Mouse (Mus musculus) adrenal gland, adult (tissue): ENCODE measurements around the gene Gpat3.

Experiments used
- DNase-seq, 2 experiments: peaks; one replicate each; pipeline ENCODE4 v3.0.0; 2022 to 2023; ENCODE audit warnings: low spot score in 1 of 2; ENCODE audit not compliant: inconsistent age in 2 of 2

Gpat3 gene

GRCm38 (mm10) chr5:100845485-100845847, at the start of gene Gpat3:
Gene Gpat3 (plus strand): TSS chr5:100845713.
- DNase-seq: peak; percentile 58 to 84

GRCm38 (mm10) chr5:100798165-100798860, 47.2 kb upstream of the Gpat3 start, which contains the start of the genes Helq and Mrps18c:
Gene Helq (minus strand): TSS chr5:100798598.
Gene Mrps18c (plus strand): TSS chr5:100798627.
- peak; percentile 93 to 97 for DNase-seq

GRCm38 (mm10) chr5:100818341-100818740, 27.2 kb upstream of the Gpat3 start:
- DNase-seq: no peak

- DNase-seq: peak in 1 of 2 experiments; percentile 40
Measured at GRCm38 (mm10) chr5:100819568-100820480, 25.7 kb upstream of the Gpat3 start.

GRCm38 (mm10) chr5:100820483-100821184, 24.9 kb upstream of the Gpat3 start, which contains the start of gene Abraxas1:
Gene Abraxas1 (minus strand): TSS chr5:100820965.
- DNase-seq: peak; percentile 89 to 96

GRCm38 (mm10) chr5:100821375-100821774, 24.1 kb upstream of the Gpat3 start:
- peak in 1 of 2 experiments; percentile 56 for DNase-seq

GRCm38 (mm10) chr5:100822826-100823225, 22.7 kb upstream of the Gpat3 start:
- no peak for DNase-seq

- DNase-seq: peak in 1 of 2 experiments; percentile 56
Measured at GRCm38 (mm10) chr5:100825975-100826374, 19.5 kb upstream of the Gpat3 start.

GRCm38 (mm10) chr5:100826531-100826930, 19.0 kb upstream of the Gpat3 start:
- no peak for DNase-seq

GRCm38 (mm10) chr5:100828701-100829100, 16.8 kb upstream of the Gpat3 start:
- peak in 1 of 2 experiments; percentile 45 for DNase-seq

- DNase-seq: no peak
Measured at GRCm38 (mm10) chr5:100832680-100833079, 12.8 kb upstream of the Gpat3 start.

- DNase-seq: no peak
Measured at GRCm38 (mm10) chr5:100833841-100834240, 11.7 kb upstream of the Gpat3 start.

- peak in 1 of 2 experiments; percentile 31 for DNase-seq
Measured at GRCm38 (mm10) chr5:100835862-100836538, 9.5 kb upstream of the Gpat3 start.

- no peak for DNase-seq
Measured at GRCm38 (mm10) chr5:100837907-100838306, 7.6 kb upstream of the Gpat3 start.

- no peak for DNase-seq
Measured at GRCm38 (mm10) chr5:100844485-100844884, 1.0 kb upstream of the Gpat3 start.

- peak; percentile 88 to 96 for DNase-seq
Measured at GRCm38 (mm10) chr5:100845848-100846598, 510 bp downstream of the Gpat3 start.

GRCm38 (mm10) chr5:100846599-100846920, 1.0 kb downstream of the Gpat3 start:
- no peak for DNase-seq

GRCm38 (mm10) chr5:100847143-100847542, 1.6 kb downstream of the Gpat3 start:
- DNase-seq: no peak

GRCm38 (mm10) chr5:100853963-100854362, 8.4 kb downstream of the Gpat3 start:
- no peak for DNase-seq

- DNase-seq: no peak
Measured at GRCm38 (mm10) chr5:100856552-100856951, 11.0 kb downstream of the Gpat3 start.
